In genomic region chr15:101519792-101520191, GRCm38 (mm10) we compare ENCODE assay signal across 9 mouse cellular contexts. TPM values are rescaled to one million over a fixed set of nuclear protein-coding genes. Genes with fewer than 3 reads are reported as not detected.
DNase-seq lines count a peak whose midpoint lies in the region; ATAC-seq and TF ChIP-seq lines count a peak whose summit lies in the region.
"Had no signal": no experiment of that assay in that cellular context is flagged by ENCODE, and none has a peak within 500 bp of the region (broad histone marks: within the 10 kb centered on the region; RNA-seq: fewer than 3 reads in every experiment).

No protein-coding gene starts in this region.

- peak; percentile 95 for TF ChIP-seq CTCF in forebrain, postnatal 0 days (IDR thresholded peaks at IDR 0.05; ENCODE audit: low read depth)

- intact Hi-C loops in gastrocnemius, postnatal 36 days (cut with DNase I) = loop anchor here (2.0 to 10.0 kb wide), 4 partner anchors 179 to 545 kb away; no protein-coding TSS in a partner anchor

- H3K27me3 ChIP-seq in forebrain, postnatal 0 days (ENCODE audit: insufficient read depth, low read length) = peaks cover 3% of the 10 kb centered on the region; the same call in 1 of the 2 replicates
- no peaks in the 10 kb centered on the region for H3K27me3 ChIP-seq in forebrain, embryonic 15.5 days
- H3K27me3 ChIP-seq: midbrain, embryonic 12.5 days had no signal

- DNase-seq in forebrain, postnatal 0 days = peak; percentile 89
- DNase-seq in MN1 (ENCODE audit: low spot score) = peak; percentile 79
- peak; percentile 89 to 92 for DNase-seq in cerebellum, postnatal 10 days
- peak; percentile 50 to 58 for DNase-seq in gastrocnemius, postnatal 36 days
- peak; percentile 63 for DNase-seq in left cerebral cortex, adult 11 months (ENCODE audit: low spot score)
- DNase-seq in thymus, postnatal 4 days = peak; percentile 77

- ATAC-seq in forebrain, postnatal 0 days = peak; percentile 64
- ATAC-seq in forebrain, embryonic 15.5 days (replicated peaks) = no peak
- 0 out of 2 replicates have a peak, but pooled peaks have one; percentile 53 for ATAC-seq in monocyte, adult 5-6 weeks (replicated peaks; ENCODE audit: insufficient number of reproducible peaks, low FRiP score, low TSS enrichment, poor library complexity, severe bottlenecking)

- no peak overlapping the region for H3K4me3 ChIP-seq in forebrain, postnatal 0 days (ENCODE audit: low read depth, low read length)
- no peak overlapping the region for H3K4me3 ChIP-seq in forebrain, embryonic 15.5 days
- H3K4me3 ChIP-seq: midbrain, embryonic 12.5 days had no signal

- no peaks in the 10 kb centered on the region for H3K9me3 ChIP-seq in forebrain, postnatal 0 days (ENCODE audit: low read length)
- no peaks in the 10 kb centered on the region for H3K9me3 ChIP-seq in forebrain, embryonic 15.5 days
- H3K9me3 ChIP-seq: midbrain, embryonic 12.5 days had no signal

- no peak overlapping the region for H3K9ac ChIP-seq in forebrain, postnatal 0 days
- no peak overlapping the region for H3K9ac ChIP-seq in forebrain, embryonic 15.5 days (replicated peaks)
- H3K9ac ChIP-seq: midbrain, embryonic 12.5 days had no signal

- 15% methylated on average over 2 of the region's 2 CpGs for WGBS in forebrain, postnatal 0 days
- 15% methylated on average over 2 of the region's 2 CpGs for WGBS in forebrain, embryonic 15.5 days

- H3K4me1 ChIP-seq in forebrain, postnatal 0 days (ENCODE audit: insufficient read depth) = no peaks in the 10 kb centered on the region
- no peaks in the 10 kb centered on the region for H3K4me1 ChIP-seq in forebrain, embryonic 15.5 days
- H3K4me1 ChIP-seq: midbrain, embryonic 12.5 days had no signal

- H3K36me3 ChIP-seq in forebrain, postnatal 0 days (ENCODE audit: insufficient read depth) = no peaks in the 10 kb centered on the region
- H3K36me3 ChIP-seq in forebrain, embryonic 15.5 days = no peaks in the 10 kb centered on the region
- H3K36me3 ChIP-seq: midbrain, embryonic 12.5 days had no signal

- H3K27ac ChIP-seq in forebrain, postnatal 0 days (ENCODE audit: low read depth, low read length) = no peak overlapping the region
- no peak overlapping the region for H3K27ac ChIP-seq in forebrain, embryonic 15.5 days (replicated peaks)
- H3K27ac ChIP-seq: midbrain, embryonic 12.5 days had no signal

- no peak overlapping the region for H3K4me2 ChIP-seq in forebrain, postnatal 0 days (ENCODE audit: low read depth)
- no peak overlapping the region for H3K4me2 ChIP-seq in forebrain, embryonic 15.5 days (replicated peaks)
- H3K4me2 ChIP-seq: midbrain, embryonic 12.5 days had no signal

RNA-seq across cellular contexts. Expression of gene Gm49425, which starts 2.7 kb away (rescaled TPM):
- total RNA-seq in forebrain, postnatal 0 days (2014; rRNA removed) = not detected in 2 replicates
- not detected in 2 replicates for polyA plus RNA-seq in forebrain, postnatal 0 days (2015; fragmentation: Nextera tagmentation; extraction: Ambion mirVana)
- not detected in 2 replicates for polyA plus RNA-seq in forebrain, embryonic 15.5 days (2015; fragmentation: Nextera tagmentation; extraction: Ambion mirVana)
- total RNA-seq in gastrocnemius, postnatal 36 days (2021) = not detected
- not detected in 3 replicates for total RNA-seq in monocyte, adult 5-6 weeks (2017)
- polyA plus RNA-seq: midbrain, embryonic 12.5 days had no signal

RNA-seq across cellular contexts. Expression of gene Krt84, which starts 12.8 kb away (rescaled TPM):
- total RNA-seq in forebrain, postnatal 0 days (2014; rRNA removed) = not detected in 2 replicates
- polyA plus RNA-seq in forebrain, postnatal 0 days (2015; fragmentation: Nextera tagmentation; extraction: Ambion mirVana) = not detected in 2 replicates
- not detected in 2 replicates for polyA plus RNA-seq in forebrain, embryonic 15.5 days (2015; fragmentation: Nextera tagmentation; extraction: Ambion mirVana)
- total RNA-seq in gastrocnemius, postnatal 36 days (2021) = not detected
- not detected in 3 replicates for total RNA-seq in monocyte, adult 5-6 weeks (2017)
- polyA plus RNA-seq: midbrain, embryonic 12.5 days had no signal

RNA-seq across cellular contexts. Expression of gene Krt83, which starts 28.5 kb away (rescaled TPM):
- not detected in 2 replicates for total RNA-seq in forebrain, postnatal 0 days (2014; rRNA removed)
- polyA plus RNA-seq in forebrain, postnatal 0 days (2015; fragmentation: Nextera tagmentation; extraction: Ambion mirVana) = not detected in 2 replicates
- polyA plus RNA-seq in forebrain, embryonic 15.5 days (2015; fragmentation: Nextera tagmentation; extraction: Ambion mirVana) = not detected in 2 replicates
- not detected for total RNA-seq in gastrocnemius, postnatal 36 days (2021)
- total RNA-seq in monocyte, adult 5-6 weeks (2017) = not detected in 3 replicates
- polyA plus RNA-seq: midbrain, embryonic 12.5 days had no signal

RNA-seq across cellular contexts. Expression of gene Krt82, which starts 30.7 kb away (rescaled TPM):
- total RNA-seq in forebrain, postnatal 0 days (2014; rRNA removed) = not detected in 2 replicates
- not detected in 2 replicates for polyA plus RNA-seq in forebrain, postnatal 0 days (2015; fragmentation: Nextera tagmentation; extraction: Ambion mirVana)
- not detected in 2 replicates for polyA plus RNA-seq in forebrain, embryonic 15.5 days (2015; fragmentation: Nextera tagmentation; extraction: Ambion mirVana)
- total RNA-seq in gastrocnemius, postnatal 36 days (2021) = not detected
- not detected in 3 replicates for total RNA-seq in monocyte, adult 5-6 weeks (2017)
- polyA plus RNA-seq: midbrain, embryonic 12.5 days had no signal

RNA-seq across cellular contexts. Expression of gene Krt90, which starts 43.0 kb away (rescaled TPM):
- total RNA-seq in forebrain, postnatal 0 days (2014; rRNA removed) = 0.29 TPM in 1 of 2 replicates, not detected in the other
- 0.10 and 0.29 TPM in 2 replicates for polyA plus RNA-seq in forebrain, postnatal 0 days (2015; fragmentation: Nextera tagmentation; extraction: Ambion mirVana)
- 0.09 TPM in 1 of 2 replicates, not detected in the other for polyA plus RNA-seq in forebrain, embryonic 15.5 days (2015; fragmentation: Nextera tagmentation; extraction: Ambion mirVana)
- not detected for total RNA-seq in gastrocnemius, postnatal 36 days (2021)
- total RNA-seq in monocyte, adult 5-6 weeks (2017) = not detected in 3 replicates
